Mouse (Mus musculus) lung, postnatal 0 days (tissue): ENCODE data around the gene Dph7.

Experiments
- CTCF ChIP-seq: IDR thresholded peaks from 2 replicates; pipeline ENCODE4 v1.5.1; 2016; ENCODE audit warnings: antibody characterized with exemption, mild to moderate bottlenecking
- EP300 ChIP-seq: IDR thresholded peaks from 2 replicates; pipeline ENCODE4 v1.6.1; 2016; ENCODE audit warnings: antibody characterized with exemption, mild to moderate bottlenecking, control low read depth

DNA sequence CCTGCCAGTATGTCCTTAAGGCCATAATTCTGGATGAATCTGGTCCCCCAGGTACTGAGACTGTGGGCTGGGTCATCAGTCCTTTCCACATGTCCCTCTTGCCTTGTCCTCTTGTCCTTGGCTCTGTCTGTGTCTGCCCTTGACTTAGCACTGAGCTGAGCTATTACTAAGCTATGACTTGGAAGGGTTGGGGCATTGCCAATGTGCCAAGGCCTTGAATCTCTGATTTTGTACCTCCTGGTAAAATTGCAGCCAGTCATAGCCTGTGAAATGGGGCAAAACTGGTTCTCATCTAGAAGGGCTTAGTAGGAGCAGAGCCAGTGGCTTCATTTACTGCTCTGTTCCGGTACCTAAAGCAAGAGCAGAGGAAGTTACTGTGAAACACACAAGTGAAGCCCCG, 34.3 kb downstream of the Dph7 start:
- TF ChIP-seq CTCF: no peak
- no peak for TF ChIP-seq EP300
